Mouse (Mus musculus): ENCODE results near the gene Lpcat3. TPM values are rescaled to one million over a fixed set of nuclear protein-coding genes. Genes with fewer than 3 reads are reported as not detected.
A peak's percentile ranks its signal among the peaks of the same experiment; 100 is the strongest.
"Not testable (repeated sequence)": the region's sequence is repeated elsewhere in the genome, so short reads cannot be mapped to it uniquely, and the experiment has no call there.

The Lpcat3 gene
- polyA plus RNA-seq (2015; fragmentation: Nextera tagmentation; extraction: Ambion mirVana): 47.2 and 56.6 TPM in 2 replicates

GRCm38 (mm10) chr6:124662477-124663423 lies at the start of gene Lpcat3:
Gene Lpcat3 (plus strand): TSS chr6:124663027.
- no peaks in the 10 kb centered on the region for H3K9me3 ChIP-seq (replicated peaks)
- no peaks in the 10 kb centered on the region for H3K36me3 ChIP-seq
- under 1% methylated on average over 60 of the region's 87 CpGs for WGBS
- H3K9ac ChIP-seq (replicated peaks): peak within 1 kb of the TSS; percentile 67
- ATAC-seq (ENCODE audit: low FRiP score): peak; percentile 98
- H3K4me3 ChIP-seq (replicated peaks): peak within 1 kb of the TSS; percentile 82
- H3K4me2 ChIP-seq: peak within 1 kb of the TSS; percentile 82
- H3K4me1 ChIP-seq: peaks cover 18% of the 10 kb centered on the region
- H3K27ac ChIP-seq (replicated peaks): peak within 1 kb of the TSS; percentile 80
- no peaks in the 10 kb centered on the region for H3K27me3 ChIP-seq (replicated peaks)

- Histone ChIP-seq H3K4me2 (no peak overlapping the region), H3K4me3 (replicated peaks) (no peak overlapping the region), H3K9me3 (replicated peaks) (no peaks in the 10 kb centered on the region), H3K4me1 (no peaks in the 10 kb centered on the region), H3K27ac (replicated peaks) (no peak overlapping the region), H3K27me3 (replicated peaks) (no peaks in the 10 kb centered on the region), H3K36me3 (no peaks in the 10 kb centered on the region), H3K9ac (replicated peaks) (no peak overlapping the region)
- WGBS: 91% methylated on average over 13 of the region's 13 CpGs
- no peak for ATAC-seq (ENCODE audit: low FRiP score)
Measured at GRCm38 (mm10) chr6:124625612-124626011, 37.2 kb upstream of the Lpcat3 start.

GRCm38 (mm10) chr6:124626184-124626583 lies 36.6 kb upstream of the Lpcat3 start:
- H3K4me2 ChIP-seq; H3K27ac ChIP-seq (replicated peaks); H3K36me3 ChIP-seq; H3K4me1 ChIP-seq; ATAC-seq (ENCODE audit: low FRiP score); H3K27me3 ChIP-seq (replicated peaks); H3K4me3 ChIP-seq (replicated peaks); H3K9me3 ChIP-seq (replicated peaks); H3K9ac ChIP-seq (replicated peaks): not testable (repeated sequence)
- 50% methylated on average over 1 of the region's 1 CpGs for WGBS

GRCm38 (mm10) chr6:124630763-124631162 lies 32.1 kb upstream of the Lpcat3 start:
- Histone ChIP-seq H3K27me3 (replicated peaks) (no peaks in the 10 kb centered on the region), H3K9me3 (replicated peaks) (no peaks in the 10 kb centered on the region), H3K27ac (replicated peaks) (no peak overlapping the region), H3K4me1 (no peaks in the 10 kb centered on the region), H3K4me2 (no peak overlapping the region), H3K36me3 (no peaks in the 10 kb centered on the region), H3K9ac (replicated peaks) (no peak overlapping the region), H3K4me3 (replicated peaks) (no peak overlapping the region)
- no peak for ATAC-seq (ENCODE audit: low FRiP score)
- WGBS: 86% methylated on average over 4 of the region's 4 CpGs

GRCm38 (mm10) chr6:124635985-124636384 lies 26.8 kb upstream of the Lpcat3 start, which contains the start of gene C1s2:
Gene C1s2 (minus strand): TSS chr6:124636085.
- H3K9me3 ChIP-seq (replicated peaks): not testable (repeated sequence)
- 89% methylated on average over 2 of the region's 2 CpGs for WGBS

GRCm38 (mm10) chr6:124636858-124637460 lies 25.9 kb upstream of the Lpcat3 start:
- not testable (repeated sequence) for H3K9me3 ChIP-seq (replicated peaks); H3K4me2 ChIP-seq; ATAC-seq (ENCODE audit: low FRiP score); H3K9ac ChIP-seq (replicated peaks); H3K27me3 ChIP-seq (replicated peaks); H3K4me3 ChIP-seq (replicated peaks); H3K27ac ChIP-seq (replicated peaks); H3K36me3 ChIP-seq; H3K4me1 ChIP-seq
- WGBS: 43% methylated on average over 6 of the region's 6 CpGs

More at GRCm38 (mm10) chr6:124635985-124636384, 26.8 kb upstream of the Lpcat3 start, which contains the start of gene C1s2:
- H3K4me1 ChIP-seq; H3K27me3 ChIP-seq (replicated peaks); H3K4me3 ChIP-seq (replicated peaks); H3K27ac ChIP-seq (replicated peaks); H3K4me2 ChIP-seq; H3K9ac ChIP-seq (replicated peaks); H3K36me3 ChIP-seq; ATAC-seq (ENCODE audit: low FRiP score): not testable (repeated sequence)

- no peaks in the 10 kb centered on the region for H3K36me3 ChIP-seq
- H3K4me3 ChIP-seq (replicated peaks): no peak overlapping the region
- H3K9ac ChIP-seq (replicated peaks): no peak overlapping the region
- WGBS: 90% methylated on average over 3 of the region's 4 CpGs
- H3K27ac ChIP-seq (replicated peaks): no peak overlapping the region
- no peak for ATAC-seq (ENCODE audit: low FRiP score)
- H3K4me1 ChIP-seq: no peaks in the 10 kb centered on the region
- H3K9me3 ChIP-seq (replicated peaks): no peaks in the 10 kb centered on the region
- no peaks in the 10 kb centered on the region for H3K27me3 ChIP-seq (replicated peaks)
- no peak overlapping the region for H3K4me2 ChIP-seq
Measured at GRCm38 (mm10) chr6:124640041-124640440, 22.8 kb upstream of the Lpcat3 start.

GRCm38 (mm10) chr6:124640997-124641396 lies 21.8 kb upstream of the Lpcat3 start:
- Histone ChIP-seq H3K4me1 (no peaks in the 10 kb centered on the region), H3K36me3 (no peaks in the 10 kb centered on the region), H3K9ac (replicated peaks) (no peak overlapping the region), H3K27me3 (replicated peaks) (no peaks in the 10 kb centered on the region), H3K4me2 (no peak overlapping the region), H3K27ac (replicated peaks) (no peak overlapping the region), H3K9me3 (replicated peaks) (no peaks in the 10 kb centered on the region), H3K4me3 (replicated peaks) (no peak overlapping the region)
- 47% methylated on average over 8 of the region's 8 CpGs for WGBS
- no peak for ATAC-seq (ENCODE audit: low FRiP score)

GRCm38 (mm10) chr6:124646394-124646793 lies 16.4 kb upstream of the Lpcat3 start:
- no peaks in the 10 kb centered on the region for H3K9me3 ChIP-seq (replicated peaks)
- ATAC-seq (ENCODE audit: low FRiP score): no peak
- WGBS: 79% methylated on average over 1 of the region's 1 CpGs
- no peaks in the 10 kb centered on the region for H3K27me3 ChIP-seq (replicated peaks)
- no peak overlapping the region for H3K4me2 ChIP-seq
- no peak overlapping the region for H3K27ac ChIP-seq (replicated peaks)
- H3K4me3 ChIP-seq (replicated peaks): no peak overlapping the region
- H3K36me3 ChIP-seq: no peaks in the 10 kb centered on the region
- no peaks in the 10 kb centered on the region for H3K4me1 ChIP-seq
- no peak overlapping the region for H3K9ac ChIP-seq (replicated peaks)

- H3K4me1 ChIP-seq: no peaks in the 10 kb centered on the region
- ATAC-seq (ENCODE audit: low FRiP score): no peak
- H3K4me3 ChIP-seq (replicated peaks): no peak overlapping the region
- no peaks in the 10 kb centered on the region for H3K36me3 ChIP-seq
- no peak overlapping the region for H3K4me2 ChIP-seq
- no peak overlapping the region for H3K27ac ChIP-seq (replicated peaks)
- H3K9me3 ChIP-seq (replicated peaks): no peaks in the 10 kb centered on the region
- H3K27me3 ChIP-seq (replicated peaks): no peaks in the 10 kb centered on the region
- no peak overlapping the region for H3K9ac ChIP-seq (replicated peaks)
- WGBS: 78% methylated on average over 6 of the region's 6 CpGs
Measured at GRCm38 (mm10) chr6:124655893-124656292, 6.9 kb upstream of the Lpcat3 start.

- Histone ChIP-seq H3K27me3 (replicated peaks) (no peaks in the 10 kb centered on the region), H3K4me3 (replicated peaks) (no peak overlapping the region), H3K4me1 (peaks cover 7% of the 10 kb centered on the region), H3K9me3 (replicated peaks) (no peaks in the 10 kb centered on the region), H3K4me2 (no peak overlapping the region), H3K9ac (replicated peaks) (no peak overlapping the region), H3K36me3 (no peaks in the 10 kb centered on the region), H3K27ac (replicated peaks) (no peak overlapping the region)
- no peak for ATAC-seq (ENCODE audit: low FRiP score)
- WGBS: no CpG with 5 or more reads among the region's 2 CpGs
Measured at GRCm38 (mm10) chr6:124658067-124658466, 4.8 kb upstream of the Lpcat3 start.

Measured in neural tube, embryonic 15.5 days (tissue).